Comparison of ENCODE assay signal across 35 mouse cellular contexts in the genomic region with DNA sequence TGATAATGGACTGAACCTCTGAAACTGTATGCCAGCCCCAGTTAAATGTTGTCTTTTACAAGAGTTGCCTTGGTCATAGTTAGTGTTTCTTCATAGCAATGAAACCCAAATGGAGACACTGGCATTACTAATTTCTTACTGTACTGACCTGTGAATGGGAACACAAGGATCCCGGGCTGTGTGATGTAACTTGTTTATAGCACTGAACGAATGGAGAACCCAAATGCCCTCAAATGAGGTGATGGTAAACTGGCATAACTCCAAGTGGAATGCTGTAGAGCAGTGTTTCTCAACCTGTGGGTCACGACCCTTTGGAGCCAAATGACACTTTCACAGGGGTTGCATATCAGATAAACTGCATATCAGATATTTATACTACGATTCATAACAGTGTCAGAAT. TPM values are rescaled to one million over a fixed set of nuclear protein-coding genes. Genes with fewer than 3 reads are reported as not detected.
"Had no signal": no experiment of that assay in that cellular context is flagged by ENCODE, and none has a peak within 500 bp of the region (broad histone marks: within the 10 kb centered on the region; RNA-seq: fewer than 3 reads in every experiment).

No protein-coding gene starts in this region.

- ATAC-seq: liver, embryonic 12.5 days; lung, postnatal 0 days had no signal

- H3K9ac ChIP-seq: limb, embryonic 12.5 days; limb, embryonic 13.5 days; limb, embryonic 15.5 days; liver, embryonic 12.5 days; liver, embryonic 13.5 days; liver, embryonic 14.5 days; liver, embryonic 15.5 days; lung, embryonic 14.5 days; lung, embryonic 15.5 days; midbrain, embryonic 12.5 days; midbrain, embryonic 13.5 days; midbrain, embryonic 15.5 days; neural tube, embryonic 12.5 days had no signal

- H3K9me3 ChIP-seq: limb, embryonic 10.5 days; limb, embryonic 12.5 days; limb, embryonic 13.5 days; limb, embryonic 15.5 days; liver, embryonic 12.5 days; liver, embryonic 13.5 days; liver, embryonic 15.5 days; lung, embryonic 15.5 days; megakaryocyte, embryonic 14.5 days; midbrain, embryonic 10.5 days; midbrain, embryonic 12.5 days; midbrain, embryonic 13.5 days; midbrain, embryonic 15.5 days; neural tube, embryonic 12.5 days had no signal

- H3K4me2 ChIP-seq: limb, embryonic 12.5 days; limb, embryonic 13.5 days; limb, embryonic 15.5 days; liver, embryonic 12.5 days; liver, embryonic 13.5 days; liver, embryonic 15.5 days; lung, embryonic 14.5 days; lung, embryonic 15.5 days; midbrain, embryonic 11.5 days; midbrain, embryonic 12.5 days; midbrain, embryonic 13.5 days; midbrain, embryonic 15.5 days; neural tube, embryonic 12.5 days had no signal

- H3K36me3 ChIP-seq: limb, embryonic 10.5 days; limb, embryonic 12.5 days; limb, embryonic 13.5 days; limb, embryonic 15.5 days; liver, embryonic 12.5 days; liver, embryonic 13.5 days; liver, embryonic 15.5 days; lung, embryonic 15.5 days; midbrain, embryonic 10.5 days; midbrain, embryonic 12.5 days; midbrain, embryonic 13.5 days; midbrain, embryonic 15.5 days; neural tube, embryonic 12.5 days had no signal

- H3K27ac ChIP-seq: left cerebral cortex, adult 2 months; limb, embryonic 10.5 days; limb, embryonic 12.5 days; limb, embryonic 13.5 days; limb, embryonic 15.5 days; liver, embryonic 12.5 days; liver, embryonic 13.5 days; liver, embryonic 14.5 days; liver, embryonic 15.5 days; lung, embryonic 15.5 days; macrophage; midbrain, embryonic 10.5 days; midbrain, embryonic 12.5 days; midbrain, embryonic 13.5 days; midbrain, embryonic 15.5 days; neural tube, embryonic 12.5 days had no signal

- H3K4me3 ChIP-seq: left cerebral cortex, adult 2 months; limb, embryonic 10.5 days; limb, embryonic 12.5 days; limb, embryonic 13.5 days; limb, embryonic 15.5 days; liver, embryonic 12.5 days; liver, embryonic 13.5 days; liver, embryonic 15.5 days; lung, embryonic 15.5 days; megakaryocyte, embryonic 14.5 days; midbrain, embryonic 10.5 days; midbrain, embryonic 12.5 days; midbrain, embryonic 13.5 days; midbrain, embryonic 15.5 days; myocyte; neural tube, embryonic 12.5 days had no signal

- H3K27me3 ChIP-seq: limb, embryonic 12.5 days; limb, embryonic 13.5 days; limb, embryonic 15.5 days; liver, embryonic 12.5 days; liver, embryonic 13.5 days; liver, embryonic 15.5 days; lung, embryonic 15.5 days; megakaryocyte, embryonic 14.5 days; midbrain, embryonic 12.5 days; midbrain, embryonic 13.5 days; midbrain, embryonic 15.5 days; neural tube, embryonic 12.5 days had no signal

- DNase-seq: left cerebral cortex, postnatal 4 days; liver, embryonic 13.5 days; lung, adult 18-20 months; lung, adult 2 months; lung, embryonic 14.5 days; lung, postnatal 10 days; lung, postnatal 14 days; lung, postnatal 36 days; lung, postnatal 4 days; midbrain, embryonic 14.5 days had no signal

- H3K4me1 ChIP-seq: limb, embryonic 12.5 days; limb, embryonic 13.5 days; limb, embryonic 15.5 days; liver, embryonic 12.5 days; liver, embryonic 13.5 days; liver, embryonic 15.5 days; lung, embryonic 15.5 days; megakaryocyte, embryonic 14.5 days; midbrain, embryonic 10.5 days; midbrain, embryonic 12.5 days; neural tube, embryonic 12.5 days had no signal

RNA-seq across cellular contexts. Expression of a gene that starts 41.1 kb away (rescaled TPM):
- total RNA-seq: megakaryocyte progenitor cell, adult 5-6 weeks; megakaryocyte, adult 5-6 weeks; megakaryocyte-erythroid progenitor cell, adult 5-6 weeks; monocyte, adult 5-6 weeks had no signal
- polyA plus RNA-seq: limb, embryonic 10.5 days; limb, embryonic 11.5 days; limb, embryonic 12.5 days; limb, embryonic 13.5 days; limb, embryonic 15.5 days; liver, embryonic 12.5 days; liver, embryonic 13.5 days; liver, embryonic 15.5 days; liver, embryonic 16.5 days; lung, adult 2 months; macrophage; myocyte had no signal
